Mouse (Mus musculus): Measurements from ENCODE around the gene Nmt1. TPM values are rescaled to one million over a fixed set of nuclear protein-coding genes. Genes with fewer than 3 reads are reported as not detected.
A peak's percentile ranks its signal among the peaks of the same experiment; 100 is the strongest.

Gene Nmt1
- polyA plus RNA-seq, 1 experiment from 2014 or later = 37.2 TPM

- peak overlapping the region; percentile 74 for H3K4me2 ChIP-seq (ENCODE audit: low read length)
- under 1% methylated on average over 34 of the region's 34 CpGs for WGBS
- H3K4me3 ChIP-seq (replicated peaks; ENCODE audit: low read length) = peak overlapping the region; percentile 73
- H3K9ac ChIP-seq (replicated peaks; ENCODE audit: low read depth, low read length) = peak overlapping the region; percentile 89
- peaks cover 17% of the 10 kb centered on the region for H3K27me3 ChIP-seq (replicated peaks; ENCODE audit: control insufficient read depth, insufficient read depth, low read length)
- H3K27ac ChIP-seq (ENCODE audit: low read length) = peak overlapping the region; percentile 97
- ATAC-seq = peak; percentile 69
- no peaks in the 10 kb centered on the region for H3K9me3 ChIP-seq (ENCODE audit: control insufficient read depth, low read length)
- no peaks in the 10 kb centered on the region for H3K36me3 ChIP-seq (ENCODE audit: control insufficient read depth, insufficient read depth)
- H3K4me1 ChIP-seq (replicated peaks; ENCODE audit: control insufficient read depth, insufficient read depth, low read length) = peaks cover 43% of the 10 kb centered on the region
These were observed 87.4 kb downstream of the Nmt1 start for GRCm38 (mm10) chr11:103115163-103116007.

GRCm38 (mm10) chr11:103116008-103116818 lies 88.2 kb downstream of the Nmt1 start, which contains the start of gene Hexim1:
Hexim1 (plus strand) TSS chr11:103116231.
- peak within 1 kb of the TSS; percentile 82 for H3K4me2 ChIP-seq (ENCODE audit: low read length)
- no peaks in the 10 kb centered on the region for H3K36me3 ChIP-seq (ENCODE audit: control insufficient read depth, insufficient read depth)
- WGBS = under 1% methylated on average over 52 of the region's 53 CpGs
- peaks cover 43% of the 10 kb centered on the region for H3K4me1 ChIP-seq (replicated peaks; ENCODE audit: control insufficient read depth, insufficient read depth, low read length)
- ATAC-seq = peak; percentile 97
- H3K9me3 ChIP-seq (ENCODE audit: control insufficient read depth, low read length) = no peaks in the 10 kb centered on the region
- peak within 1 kb of the TSS; percentile 73 for H3K4me3 ChIP-seq (replicated peaks; ENCODE audit: low read length)
- H3K27ac ChIP-seq (ENCODE audit: low read length) = peak within 1 kb of the TSS; percentile 97
- peaks cover 16% of the 10 kb centered on the region for H3K27me3 ChIP-seq (replicated peaks; ENCODE audit: control insufficient read depth, insufficient read depth, low read length)
- H3K9ac ChIP-seq (replicated peaks; ENCODE audit: low read depth, low read length) = peak within 1 kb of the TSS; percentile 89

GRCm38 (mm10) chr11:103116959-103117590 lies 89.1 kb downstream of the Nmt1 start:
- H3K36me3 ChIP-seq (ENCODE audit: control insufficient read depth, insufficient read depth) = no peaks in the 10 kb centered on the region
- peak overlapping the region; percentile 82 for H3K4me2 ChIP-seq (ENCODE audit: low read length)
- peaks cover 35% of the 10 kb centered on the region for H3K4me1 ChIP-seq (replicated peaks; ENCODE audit: control insufficient read depth, insufficient read depth, low read length)
- H3K9me3 ChIP-seq (ENCODE audit: control insufficient read depth, low read length) = no peaks in the 10 kb centered on the region
- peak; percentile 8; the same call in 1 of the 2 replicates for ATAC-seq
- peak overlapping the region; percentile 96 for H3K27ac ChIP-seq (ENCODE audit: low read length)
- peaks cover 10% of the 10 kb centered on the region for H3K27me3 ChIP-seq (replicated peaks; ENCODE audit: control insufficient read depth, insufficient read depth, low read length)
- WGBS = under 1% methylated on average over 35 of the region's 35 CpGs
- H3K4me3 ChIP-seq (replicated peaks; ENCODE audit: low read length) = peak overlapping the region; percentile 73
- H3K9ac ChIP-seq (replicated peaks; ENCODE audit: low read depth, low read length) = peak overlapping the region; percentile 69

- H3K9me3 ChIP-seq (ENCODE audit: control insufficient read depth, low read length) = no peaks in the 10 kb centered on the region
- no peaks in the 10 kb centered on the region for H3K36me3 ChIP-seq (ENCODE audit: control insufficient read depth, insufficient read depth)
- H3K4me3 ChIP-seq (replicated peaks; ENCODE audit: low read length) = peak overlapping the region; percentile 73
- WGBS = under 1% methylated on average over 38 of the region's 38 CpGs
- no peak overlapping the region for H3K27ac ChIP-seq (ENCODE audit: low read length)
- peak overlapping the region; percentile 69 for H3K9ac ChIP-seq (replicated peaks; ENCODE audit: low read depth, low read length)
- H3K27me3 ChIP-seq (replicated peaks; ENCODE audit: control insufficient read depth, insufficient read depth, low read length) = peaks cover 6% of the 10 kb centered on the region
- H3K4me2 ChIP-seq (ENCODE audit: low read length) = peak overlapping the region; percentile 82
- peaks cover 31% of the 10 kb centered on the region for H3K4me1 ChIP-seq (replicated peaks; ENCODE audit: control insufficient read depth, insufficient read depth, low read length)
- no peak for ATAC-seq
These were observed 89.6 kb downstream of the Nmt1 start for GRCm38 (mm10) chr11:103117591-103118009.

Small RNAs within 50 kb of the gene (microRNA-seq; reads per million reads assigned to microRNA genes)
- gene Mir6931 = not detected

Other genes starting within 250 kb of the Nmt1 start
- gene Gjc1, start 208.5 kb upstream of the Nmt1 start, polyA plus RNA-seq (2015; fragmentation: Nextera tagmentation; extraction: Ambion mirVana) = 41.9 and 47.9 TPM in 2 replicates
- 13.7 and 14.5 TPM in 2 replicates for gene Higd1b, start 192.3 kb upstream of the Nmt1 start, polyA plus RNA-seq (2015; fragmentation: Nextera tagmentation; extraction: Ambion mirVana)
- gene Eftud2, start 147.2 kb upstream of the Nmt1 start, polyA plus RNA-seq (2015; fragmentation: Nextera tagmentation; extraction: Ambion mirVana) = 188 and 190 TPM in 2 replicates
- 2.2 and 2.7 TPM in 2 replicates for gene Ccdc103, start 147.0 kb upstream of the Nmt1 start, polyA plus RNA-seq (2015; fragmentation: Nextera tagmentation; extraction: Ambion mirVana)
- gene Fam187a, start 143.0 kb upstream of the Nmt1 start, polyA plus RNA-seq (2015; fragmentation: Nextera tagmentation; extraction: Ambion mirVana) = not detected in 2 replicates
- gene Gfap, start 127.3 kb upstream of the Nmt1 start, polyA plus RNA-seq (2015; fragmentation: Nextera tagmentation; extraction: Ambion mirVana) = 1.3 and 2.3 TPM in 2 replicates
- gene Kif18b, start 103.1 kb upstream of the Nmt1 start, polyA plus RNA-seq (2015; fragmentation: Nextera tagmentation; extraction: Ambion mirVana) = 3.0 and 4.1 TPM in 2 replicates
- gene C1ql1, start 81.5 kb upstream of the Nmt1 start, polyA plus RNA-seq (2015; fragmentation: Nextera tagmentation; extraction: Ambion mirVana) = 1.4 TPM in 2 replicates
- gene Dcakd, start 143 bp downstream of the Nmt1 start, polyA plus RNA-seq (2015; fragmentation: Nextera tagmentation; extraction: Ambion mirVana) = 162 and 166 TPM in 2 replicates
- 2.5 and 2.6 TPM in 2 replicates for gene Plcd3, start 73.5 kb downstream of the Nmt1 start, polyA plus RNA-seq (2015; fragmentation: Nextera tagmentation; extraction: Ambion mirVana)
- gene Acbd4, start 73.5 kb downstream of the Nmt1 start, polyA plus RNA-seq (2015; fragmentation: Nextera tagmentation; extraction: Ambion mirVana) = 17.0 and 17.8 TPM in 2 replicates
- gene Hexim1, start 88.0 kb downstream of the Nmt1 start, polyA plus RNA-seq (2015; fragmentation: Nextera tagmentation; extraction: Ambion mirVana) = 3.5 and 4.1 TPM in 2 replicates
- gene Hexim2, start 104.2 kb downstream of the Nmt1 start, polyA plus RNA-seq (2015; fragmentation: Nextera tagmentation; extraction: Ambion mirVana) = 19.9 and 25.9 TPM in 2 replicates
- 2.7 and 6.7 TPM in 2 replicates for gene Fmnl1, start 142.9 kb downstream of the Nmt1 start, polyA plus RNA-seq (2015; fragmentation: Nextera tagmentation; extraction: Ambion mirVana)
- gene 1700023F06Rik, start 180.4 kb downstream of the Nmt1 start, polyA plus RNA-seq (2015; fragmentation: Nextera tagmentation; extraction: Ambion mirVana) = 0.73 and 1.5 TPM in 2 replicates
- gene Spata32, start 190.2 kb downstream of the Nmt1 start, polyA plus RNA-seq (2015; fragmentation: Nextera tagmentation; extraction: Ambion mirVana) = 0.22 TPM in 1 of 2 replicates, not detected in the other
- gene Map3k14, start 239.3 kb downstream of the Nmt1 start, polyA plus RNA-seq (2015; fragmentation: Nextera tagmentation; extraction: Ambion mirVana) = 2.8 and 4.8 TPM in 2 replicates

Data from forebrain, embryonic 16.5 days (tissue).